Mouse (Mus musculus) lung, postnatal 4 days (tissue): ENCODE measurements around the gene Slit3.

Source experiments
- DNase-seq, 2 experiments: peaks; one replicate each; pipeline ENCODE4 v3.0.0; 2021

Slit3 gene

GRCm38 (mm10) chr11:35203673-35204072 is 82.6 kb downstream of the Slit3 start:
- no peak for DNase-seq

- no peak for DNase-seq
Observed at GRCm38 (mm10) chr11:35204084-35204483, 83.1 kb downstream of the Slit3 start.

GRCm38 (mm10) chr11:35210728-35211682 is 90.0 kb downstream of the Slit3 start:
- DNase-seq, result no peak

- no peak for DNase-seq
Observed at GRCm38 (mm10) chr11:35224025-35224424, 103.0 kb downstream of the Slit3 start.

GRCm38 (mm10) chr11:35231361-35232090 is 110.5 kb downstream of the Slit3 start:
- no peak for DNase-seq

- DNase-seq, result no peak
Observed at GRCm38 (mm10) chr11:35232321-35232720, 111.3 kb downstream of the Slit3 start.

GRCm38 (mm10) chr11:35241379-35241778 is 120.4 kb downstream of the Slit3 start:
- no peak for DNase-seq

GRCm38 (mm10) chr11:35243597-35243996 is 122.6 kb downstream of the Slit3 start:
- DNase-seq, result no peak

- peak in 1 of 2 experiments; percentile 10 for DNase-seq
Observed at GRCm38 (mm10) chr11:35244526-35244925, 123.5 kb downstream of the Slit3 start.

GRCm38 (mm10) chr11:35246623-35247022 is 125.6 kb downstream of the Slit3 start:
- no peak for DNase-seq

- DNase-seq, result no peak
Observed at GRCm38 (mm10) chr11:35248088-35248487, 127.1 kb downstream of the Slit3 start.

- no peak for DNase-seq
Observed at GRCm38 (mm10) chr11:35250871-35251418, 129.9 kb downstream of the Slit3 start.

GRCm38 (mm10) chr11:35251910-35252309 is 130.9 kb downstream of the Slit3 start:
- DNase-seq, result peak; percentile 15 to 67

GRCm38 (mm10) chr11:35257351-35257750 is 136.3 kb downstream of the Slit3 start:
- DNase-seq, result no peak

GRCm38 (mm10) chr11:35261562-35262087 is 140.6 kb downstream of the Slit3 start:
- DNase-seq, result no peak

GRCm38 (mm10) chr11:35262289-35262941 is 141.4 kb downstream of the Slit3 start:
- DNase-seq, result peak; percentile 56 to 82

- DNase-seq, result no peak
Observed at GRCm38 (mm10) chr11:35264749-35265148, 143.7 kb downstream of the Slit3 start.

- no peak for DNase-seq
Observed at GRCm38 (mm10) chr11:35270396-35270795, 149.4 kb downstream of the Slit3 start.

- no peak for DNase-seq
Observed at GRCm38 (mm10) chr11:35273416-35273815, 152.4 kb downstream of the Slit3 start.

- DNase-seq, result no peak
Observed at GRCm38 (mm10) chr11:35274036-35274435, 153.0 kb downstream of the Slit3 start.

- no peak for DNase-seq
Observed at GRCm38 (mm10) chr11:35275300-35275699, 154.3 kb downstream of the Slit3 start.

- no peak for DNase-seq
Observed at GRCm38 (mm10) chr11:35276001-35276400, 155.0 kb downstream of the Slit3 start.
